Mouse (Mus musculus) liver, postnatal 0 days (tissue): ENCODE results near the gene Pepd.

Experiments used
- CTCF ChIP-seq: sonication (generic); IDR thresholded peaks from 2 replicates; pipeline ENCODE4 v1.5.1; 2016; ENCODE audit warnings: antibody characterized with exemption, low read depth
- EP300 ChIP-seq: IDR thresholded peaks from 2 replicates; pipeline ENCODE4 v1.6.1; 2016; ENCODE audit warnings: antibody characterized with exemption, low read depth, mild to moderate bottlenecking

DNA sequence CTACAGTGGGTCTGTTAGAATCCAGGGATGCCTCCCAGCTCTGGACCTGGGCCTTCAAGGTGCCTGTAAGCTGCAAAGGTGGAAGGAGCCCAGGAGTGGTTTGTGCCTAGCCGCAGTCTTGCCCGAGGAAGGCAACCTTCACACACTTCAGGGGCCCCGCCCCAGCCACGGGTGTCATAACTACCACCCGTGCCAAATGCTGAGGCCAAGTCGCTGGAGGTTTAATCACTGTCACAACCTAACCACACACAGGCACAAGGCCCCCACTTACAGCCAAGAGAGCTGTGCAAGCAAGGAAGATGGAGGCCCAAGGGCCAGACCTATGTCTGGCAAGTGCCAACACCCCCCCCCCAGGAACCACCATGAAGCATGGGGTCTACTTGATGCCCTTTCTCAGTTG is 125.2 kb downstream of the Pepd start:
- no peak for TF ChIP-seq CTCF
- TF ChIP-seq EP300 = no peak
